9 mouse cellular contexts compared by ENCODE assay signal in the genomic region with DNA sequence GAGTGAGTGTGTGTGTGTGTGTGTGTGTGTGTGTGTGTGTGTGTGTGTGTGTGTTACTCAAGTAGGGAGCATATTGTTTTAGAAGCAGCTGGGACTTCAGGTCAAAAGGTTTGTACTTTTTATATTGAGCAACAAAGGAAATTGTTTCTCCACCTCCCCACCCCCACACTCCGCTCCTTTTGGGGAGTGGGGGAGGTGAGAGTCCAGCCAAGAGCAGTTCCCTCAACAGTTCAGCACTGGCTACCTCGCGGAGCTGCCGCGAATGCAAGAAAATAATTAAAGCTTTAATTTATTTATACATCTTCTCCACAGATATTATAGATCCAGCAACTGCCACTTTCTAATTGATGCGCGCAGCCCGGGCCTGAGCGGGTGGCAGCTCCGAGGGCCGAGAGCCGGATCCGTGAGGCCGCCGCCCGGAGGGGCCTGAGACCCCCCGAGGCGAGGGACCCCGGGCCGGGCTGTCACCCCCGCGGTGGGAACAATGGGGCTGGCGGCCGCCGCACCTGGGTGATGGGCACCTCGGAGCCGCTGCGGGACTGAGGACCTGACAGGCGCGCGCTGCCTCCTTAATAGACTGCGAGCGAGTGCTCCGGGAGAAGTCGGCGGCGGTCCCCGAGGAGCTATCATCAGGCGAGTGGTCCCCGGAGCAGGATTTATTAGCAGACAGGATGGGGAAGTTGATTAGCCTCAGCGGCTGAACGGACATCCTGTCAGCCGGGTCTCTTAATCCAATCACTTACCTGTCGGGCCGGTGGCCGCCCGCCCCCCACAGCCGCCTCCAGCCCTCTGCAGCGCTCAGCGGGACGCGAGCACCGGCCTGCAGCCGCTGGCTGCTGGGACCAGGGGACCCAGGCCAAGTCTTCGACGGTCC.
A peak's percentile ranks its signal among the peaks of the same experiment; 100 is the strongest.
DNase-seq lines count a peak whose midpoint lies in the region; ATAC-seq and TF ChIP-seq lines count a peak whose summit lies in the region.
"Had no signal": no experiment of that assay in that cellular context is flagged by ENCODE, and none has a peak within 500 bp of the region (broad histone marks: within the 10 kb centered on the region; RNA-seq: fewer than 3 reads in every experiment).

No protein-coding gene starts in this region.

- H3K4me2 ChIP-seq in kidney, embryonic 15.5 days, result peak overlapping the region; percentile 94
- H3K4me2 ChIP-seq in heart, embryonic 16.5 days (ENCODE audit: low read depth, low read length), result peak overlapping the region; percentile 65

- H3K36me3 ChIP-seq in kidney, embryonic 15.5 days, result no peaks in the 10 kb centered on the region
- no peaks in the 10 kb centered on the region for H3K36me3 ChIP-seq in heart, embryonic 16.5 days (ENCODE audit: control insufficient read depth, insufficient read depth)
- H3K36me3 ChIP-seq in midbrain, embryonic 10.5 days, result no peaks in the 10 kb centered on the region

- H3K4me1 ChIP-seq in kidney, embryonic 15.5 days, result peaks cover 10% of the 10 kb centered on the region
- no peaks in the 10 kb centered on the region; the same call in 1 of the 2 replicates for H3K4me1 ChIP-seq in bone marrow macrophage, adult 2 months (ENCODE audit: control insufficient read depth, insufficient read depth, low read length)
- no peaks in the 10 kb centered on the region; the same call in 1 of the 2 replicates for H3K4me1 ChIP-seq in heart, embryonic 16.5 days (ENCODE audit: control insufficient read depth, insufficient read depth, low read length)
- peaks cover 17% of the 10 kb centered on the region for H3K4me1 ChIP-seq in midbrain, embryonic 10.5 days
- H3K4me1 ChIP-seq: megakaryocyte, embryonic 14.5 days had no signal

- peaks cover 69% of the 10 kb centered on the region for H3K27me3 ChIP-seq in kidney, embryonic 15.5 days
- peaks cover 39% of the 10 kb centered on the region for H3K27me3 ChIP-seq in heart, embryonic 16.5 days (ENCODE audit: control insufficient read depth, insufficient read depth, low read length)
- H3K27me3 ChIP-seq in midbrain, embryonic 10.5 days (ENCODE audit: low read depth, poor library complexity, severe bottlenecking), result peaks cover 80% of the 10 kb centered on the region

- no peak for TF ChIP-seq POLR2A in bone marrow macrophage, adult 2 months (IDR thresholded peaks at IDR 0.05; ENCODE audit: borderline replicate concordance, low read depth, low read length)

- peak overlapping the region; percentile 50 for H3K4me3 ChIP-seq in kidney, embryonic 15.5 days (replicated peaks)
- H3K4me3 ChIP-seq in bone marrow macrophage, adult 2 months (ENCODE audit: insufficient read depth, low read length), result peak overlapping the region; percentile 0; the same call in 1 of the 2 replicates
- H3K4me3 ChIP-seq in heart, embryonic 16.5 days (ENCODE audit: low read length), result peak overlapping the region; percentile 47
- H3K4me3 ChIP-seq in midbrain, embryonic 10.5 days, result peak overlapping the region; percentile 75
- H3K4me3 ChIP-seq: megakaryocyte, embryonic 14.5 days had no signal

- WGBS in kidney, embryonic 15.5 days, result under 1% methylated on average over 55 of the region's 56 CpGs
- under 1% methylated on average over 56 of the region's 56 CpGs for WGBS in heart, embryonic 16.5 days
- WGBS in midbrain, embryonic 10.5 days, result under 1% methylated on average over 55 of the region's 56 CpGs

- H3K9me3 ChIP-seq in kidney, embryonic 15.5 days (replicated peaks), result no peaks in the 10 kb centered on the region
- no peaks in the 10 kb centered on the region for H3K9me3 ChIP-seq in heart, embryonic 16.5 days (replicated peaks; ENCODE audit: control insufficient read depth, low read length)
- no peaks in the 10 kb centered on the region for H3K9me3 ChIP-seq in midbrain, embryonic 10.5 days (replicated peaks)
- H3K9me3 ChIP-seq: megakaryocyte, embryonic 14.5 days had no signal

- no peak overlapping the region for H3K27ac ChIP-seq in kidney, embryonic 15.5 days
- H3K27ac ChIP-seq in bone marrow macrophage, adult 2 months (ENCODE audit: insufficient read depth, low read depth, low read length), result no peak overlapping the region
- H3K27ac ChIP-seq in heart, embryonic 16.5 days (ENCODE audit: low read length), result no peak overlapping the region
- H3K27ac ChIP-seq in midbrain, embryonic 10.5 days (replicated peaks), result peak overlapping the region; percentile 69

- ATAC-seq in kidney, embryonic 15.5 days (replicated peaks; ENCODE audit: low FRiP score), result no peak
- ATAC-seq in heart, embryonic 16.5 days (replicated peaks; ENCODE audit: extremely low read depth, insufficient read depth, low FRiP score), result no peak

- DNase-seq in kidney, postnatal 14 days, result no peak
- DNase-seq in midbrain, embryonic 10.5 days (ENCODE audit: low spot score), result peak; percentile 60
- no peak for DNase-seq in urinary bladder, postnatal 4 days (ENCODE audit: low spot score in 2 of 2)
- no peak for DNase-seq in adrenal gland, postnatal 4 days (ENCODE audit: low spot score in 2 of 2)
- no peak for DNase-seq in adrenal gland, adult 2 months

- H3K9ac ChIP-seq in kidney, embryonic 15.5 days, result 0 out of 2 replicates have a peak overlapping the region, but pooled peaks have one; percentile 32
- no peak overlapping the region for H3K9ac ChIP-seq in heart, embryonic 16.5 days (ENCODE audit: low read length)

- no peak for TF ChIP-seq CTCF in bone marrow macrophage, adult 2 months (IDR thresholded peaks at IDR 0.05; ENCODE audit: low read depth, low read length)

Comparison
In these comparisons a context has a peak if more than half of its experiments do, and no peak if none do; other contexts are left out.
1. H3K4me3 ChIP-seq: peak in every context shown above with its lines; median percentile 75 in midbrain, embryonic 10.5 days; 50 in kidney, embryonic 15.5 days; 47 in heart, embryonic 16.5 days; 0 in bone marrow macrophage, adult 2 months.